Mouse (Mus musculus) layer of hippocampus, postnatal 25 days (tissue): Measurements from ENCODE around the gene Pde11a. TPM values are rescaled to one million over a fixed set of nuclear protein-coding genes. Genes with fewer than 3 reads are reported as not detected.

Experiments
- DNase-seq, 2 experiments: peaks; one replicate each; pipeline ENCODE4 v3.0.0; 2022; ENCODE audit warnings: mixed read lengths in 2 of 2, low spot score in 1 of 2; ENCODE audit errors: extremely low spot score in 1 of 2
- total RNA-seq, 2 experiments: library from RNA; stranded (reverse); gene quantifications; 2 replicates each; pipeline ENCODE4 v1.2.3; 2021

Gene Pde11a
- total RNA-seq, 2 experiments from 2014 or later, result 12.5 to 16.7 TPM

DNA sequence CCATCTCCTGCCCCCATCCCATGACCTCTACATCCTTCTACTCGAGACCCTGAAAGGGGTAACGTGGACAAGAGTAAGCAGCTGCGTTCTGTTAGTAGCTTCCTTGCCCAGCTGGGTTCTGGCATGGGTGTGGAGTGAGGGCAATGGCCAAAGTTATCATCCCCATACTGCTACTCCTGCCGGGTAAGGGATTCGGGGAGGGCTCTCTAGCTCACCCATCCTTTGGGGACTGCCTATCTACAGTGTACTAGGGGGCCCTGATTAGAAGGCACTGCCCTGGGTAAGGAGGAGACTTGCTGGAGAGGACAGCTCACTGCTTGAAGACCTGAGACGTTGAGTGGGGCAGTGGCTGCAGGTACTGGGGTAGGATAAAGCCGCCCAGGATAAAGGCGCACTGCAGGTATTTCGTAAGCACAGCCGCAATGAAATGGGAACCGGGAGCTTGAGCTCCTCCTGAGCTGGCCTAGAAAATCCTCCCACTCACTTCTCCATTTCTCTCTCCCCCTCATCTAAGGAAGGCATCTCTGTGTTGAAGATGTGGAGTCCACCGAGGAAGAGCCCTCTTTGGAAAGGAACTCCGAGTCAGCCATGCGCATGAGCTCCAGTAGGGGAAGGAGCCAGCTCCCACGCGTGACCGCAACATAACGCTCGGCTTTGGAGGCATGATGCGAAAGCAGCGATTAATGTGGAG, 15.2 kb downstream of the Pde11a start:
- no peak for DNase-seq

DNA sequence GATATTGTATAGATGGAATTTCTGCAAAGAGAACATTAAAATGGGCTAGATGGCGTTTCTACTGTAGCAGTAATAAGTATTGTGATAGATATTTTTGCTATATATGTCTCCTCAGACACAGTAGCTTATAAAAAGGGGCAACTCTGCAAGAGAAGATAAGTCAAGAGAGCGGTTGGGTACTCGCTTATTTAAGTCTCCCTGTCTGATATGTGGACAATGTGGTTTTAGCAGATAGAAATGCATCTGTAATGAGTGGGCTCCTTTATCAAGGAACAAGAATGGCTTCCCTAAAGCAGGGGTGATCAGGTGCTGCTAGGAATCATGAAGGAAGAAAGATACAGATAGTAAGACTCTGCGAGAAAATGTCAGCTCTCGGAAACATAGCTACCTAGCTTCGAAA, 18.2 kb downstream of the Pde11a start:
- no peak for DNase-seq

GRCm38 (mm10) chr2:76319231-76319630, 19.3 kb downstream of the Pde11a start:
- DNase-seq, result no peak

DNA sequence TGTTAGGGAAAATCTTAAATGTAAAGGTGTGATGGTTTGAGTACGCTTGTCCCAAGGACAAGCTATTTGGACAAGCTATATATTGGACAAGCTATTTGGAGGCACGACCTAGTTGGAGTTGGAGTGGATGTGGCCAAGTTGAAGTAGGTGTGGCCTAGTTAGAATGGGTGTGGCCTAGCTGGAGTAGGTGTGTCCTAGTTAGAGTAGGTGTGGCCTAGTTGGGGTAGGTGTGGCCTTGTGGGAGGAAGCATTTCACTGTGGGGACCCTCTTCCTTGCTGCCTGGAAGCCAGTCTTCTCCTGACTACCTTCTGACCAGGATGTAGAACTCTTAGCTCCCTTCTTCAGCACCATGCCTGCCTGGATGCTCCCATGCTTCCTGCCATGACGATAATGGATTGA, 50.9 kb downstream of the Pde11a start:
- DNase-seq, result no peak

GRCm38 (mm10) chr2:76286288-76286740, 52.3 kb downstream of the Pde11a start:
- no peak for DNase-seq

DNA sequence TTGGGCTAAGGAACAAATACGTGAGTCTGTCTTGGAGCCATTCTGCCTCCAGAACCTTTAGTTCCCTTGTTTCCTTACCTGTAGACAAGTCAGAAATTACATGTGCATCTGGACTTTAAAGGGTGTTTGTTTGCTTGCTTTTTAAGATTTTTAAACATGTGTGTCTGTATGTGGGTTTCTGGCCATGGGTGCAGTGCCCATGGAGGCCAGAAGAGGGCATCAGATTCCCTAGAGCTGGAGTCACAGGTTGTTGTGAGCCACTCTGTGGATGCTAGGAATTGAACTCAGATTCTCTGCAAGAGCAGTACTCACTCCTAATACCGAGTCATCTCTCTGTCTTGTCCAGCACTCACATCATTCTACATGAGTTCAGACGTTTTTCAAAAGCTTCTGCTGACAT, 53.4 kb downstream of the Pde11a start:
- DNase-seq, result no peak

DNA sequence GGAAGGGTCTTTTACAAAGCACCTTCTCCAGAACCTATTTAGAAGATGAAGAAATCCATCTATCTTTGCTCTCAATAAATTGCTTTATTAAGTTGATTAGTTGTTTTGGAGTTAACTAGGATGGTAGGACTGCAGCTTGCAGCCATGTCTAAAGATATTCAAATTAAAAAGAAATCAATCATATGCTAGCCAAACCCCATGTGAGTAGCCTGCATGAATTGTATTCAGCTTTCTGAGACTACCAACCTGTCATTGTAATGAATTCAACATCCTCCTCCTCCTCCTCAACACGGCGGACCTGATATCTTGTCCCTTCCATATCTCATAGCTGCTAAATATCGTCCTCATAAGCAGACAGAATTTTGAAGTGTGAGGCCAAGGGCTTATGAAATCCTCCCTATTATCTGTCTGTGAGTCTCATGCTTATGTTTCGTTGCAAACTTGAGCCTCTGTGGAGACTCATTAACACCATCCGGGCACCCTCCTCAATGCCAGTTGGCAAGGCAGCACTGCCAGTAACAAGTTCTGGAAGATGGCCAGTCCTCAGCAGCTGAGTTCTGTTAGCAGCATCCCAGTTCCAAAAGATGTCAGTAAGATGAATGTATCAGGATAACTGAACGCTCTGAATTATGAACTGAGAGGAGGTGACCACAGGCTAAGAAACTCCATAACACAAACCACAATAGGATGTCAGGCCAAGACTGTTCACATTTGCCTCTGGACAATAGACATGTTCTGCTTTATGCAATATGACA, 55.0 kb downstream of the Pde11a start:
- DNase-seq, result peak; percentile 48 to 56

DNA sequence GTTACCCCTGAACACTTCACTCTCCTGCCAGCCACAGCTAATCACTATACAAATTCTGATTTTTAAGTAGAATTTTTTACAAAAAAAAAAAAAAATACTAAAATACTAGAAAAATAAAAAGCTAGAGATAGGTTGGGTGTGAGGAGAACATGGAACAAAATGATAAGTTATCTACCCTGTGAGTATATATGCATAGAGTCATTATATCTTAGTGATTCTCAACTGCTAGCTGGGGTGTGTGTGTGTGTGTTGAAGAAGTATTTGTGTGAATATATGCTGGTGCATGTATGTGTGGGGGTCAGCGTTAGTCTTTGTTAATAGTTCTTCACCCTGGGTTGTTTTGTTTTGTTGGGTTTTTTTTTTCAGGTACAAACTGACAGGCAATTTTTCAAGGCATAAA, 69.1 kb downstream of the Pde11a start:
- no peak for DNase-seq

- DNase-seq, result no peak
These were observed 71.2 kb downstream of the Pde11a start for GRCm38 (mm10) chr2:76267335-76267734.

DNA sequence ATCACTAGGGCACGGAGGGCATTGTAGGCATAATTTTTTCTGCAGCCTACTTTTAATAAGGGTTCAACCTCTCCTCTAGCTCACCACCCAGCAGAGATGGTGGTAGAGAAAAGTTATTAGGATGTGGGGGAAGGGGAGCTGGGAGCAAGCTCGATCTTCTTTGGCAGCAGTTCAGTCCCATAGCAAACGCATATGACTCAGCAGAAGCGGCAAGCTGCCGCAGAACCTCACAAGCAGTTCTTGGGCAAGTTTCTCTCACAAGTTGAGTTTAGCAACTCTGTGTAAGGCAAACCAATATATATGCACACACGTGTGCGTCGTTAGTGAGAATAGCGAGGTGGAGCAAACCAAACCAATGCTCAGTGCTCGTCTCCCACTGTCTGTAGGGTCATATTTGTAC, 72.0 kb downstream of the Pde11a start:
- DNase-seq, result no peak

DNA sequence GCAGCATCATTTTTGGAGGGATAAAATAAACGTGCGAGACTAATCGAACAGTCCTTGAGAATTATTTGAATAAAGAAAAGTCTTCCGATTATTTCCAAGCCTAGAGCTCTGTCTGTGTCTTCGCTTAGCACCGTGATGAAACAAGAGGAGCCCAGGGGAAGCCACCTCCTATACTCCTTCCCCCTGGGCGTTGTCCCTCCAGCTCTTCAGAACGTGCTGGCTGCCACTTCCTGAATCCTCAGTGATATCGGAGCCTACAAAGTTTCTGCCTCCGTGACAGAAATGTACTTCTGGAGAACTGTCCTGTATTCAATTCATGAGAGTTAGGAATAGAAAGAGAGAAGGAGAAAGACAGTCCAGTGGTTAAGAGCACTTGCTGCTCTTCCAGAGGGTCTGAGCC, 74.3 kb downstream of the Pde11a start:
- no peak for DNase-seq

DNA sequence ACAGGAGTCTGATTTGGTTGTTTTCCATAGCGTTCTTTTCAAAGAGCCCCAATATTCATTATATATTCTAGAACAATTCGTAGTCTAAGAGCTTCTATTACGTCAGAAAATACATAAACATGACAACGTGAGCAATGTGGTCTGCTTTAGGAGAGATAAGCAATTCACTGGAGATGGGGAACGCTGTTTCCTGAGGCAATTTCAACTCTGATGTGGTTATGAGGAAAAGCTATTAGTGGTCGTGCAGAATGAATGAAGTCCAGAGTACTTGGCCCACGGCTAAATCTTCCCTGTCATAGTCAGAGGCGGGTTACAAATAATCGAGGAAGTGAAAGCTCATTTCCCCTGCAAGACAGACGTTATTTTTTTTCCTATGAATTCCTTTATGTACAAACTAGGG, 75.9 kb downstream of the Pde11a start:
- DNase-seq, result no peak

- DNase-seq, result peak; percentile 39 to 81
These were observed 83.7 kb downstream of the Pde11a start for GRCm38 (mm10) chr2:76254833-76255232.

- no peak for DNase-seq
These were observed 87.2 kb downstream of the Pde11a start for GRCm38 (mm10) chr2:76251379-76251778.

GRCm38 (mm10) chr2:76248242-76248641, 90.3 kb downstream of the Pde11a start:
- DNase-seq, result no peak

GRCm38 (mm10) chr2:76239175-76239574, 99.4 kb downstream of the Pde11a start:
- no peak for DNase-seq

DNA sequence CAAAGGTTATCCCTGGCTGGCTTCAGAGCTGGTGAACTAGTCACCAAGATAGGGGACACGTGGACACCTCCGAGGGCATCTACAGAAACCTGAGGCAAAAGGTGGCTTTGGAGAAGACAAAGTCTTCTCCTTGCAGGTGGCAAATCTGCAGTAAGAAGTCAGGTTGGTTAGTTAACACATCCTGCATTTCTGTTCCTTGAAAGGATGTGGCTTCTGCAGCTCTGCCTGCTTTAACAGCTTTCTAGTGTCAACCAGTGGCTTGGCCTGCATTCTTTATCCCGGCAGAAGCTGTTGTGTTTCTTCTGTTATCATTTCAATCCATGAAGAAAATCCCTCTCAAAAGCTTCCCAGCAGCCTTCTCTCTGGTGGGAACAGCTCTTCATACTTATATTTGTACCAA, 100.1 kb downstream of the Pde11a start:
- DNase-seq, result no peak

- DNase-seq, result no peak
These were observed 100.7 kb downstream of the Pde11a start for GRCm38 (mm10) chr2:76237638-76238420.

- no peak for DNase-seq
These were observed 118.0 kb downstream of the Pde11a start for GRCm38 (mm10) chr2:76220364-76221108.

DNA sequence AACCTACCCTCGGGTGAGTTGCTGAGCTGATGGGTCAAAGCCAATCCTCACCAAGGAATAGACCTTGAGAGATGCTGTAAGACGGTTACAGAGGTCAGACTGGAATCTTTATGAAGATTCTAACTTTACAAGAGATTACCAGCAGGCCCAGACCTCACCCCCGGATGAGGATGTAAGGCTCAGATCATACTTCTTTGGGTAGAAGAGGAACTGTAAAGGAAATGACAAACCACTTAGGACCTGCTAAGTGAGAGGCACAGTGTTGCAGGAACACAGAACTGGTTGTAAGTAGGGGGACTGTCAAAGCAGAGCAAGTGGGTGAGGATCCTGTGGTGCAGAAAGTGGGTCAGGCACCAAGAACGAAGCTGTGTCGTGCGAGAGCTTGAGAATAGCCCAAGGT, 119.0 kb downstream of the Pde11a start:
- DNase-seq, result no peak
